Mouse (Mus musculus): ENCODE data around the gene Ppil2.

DNA sequence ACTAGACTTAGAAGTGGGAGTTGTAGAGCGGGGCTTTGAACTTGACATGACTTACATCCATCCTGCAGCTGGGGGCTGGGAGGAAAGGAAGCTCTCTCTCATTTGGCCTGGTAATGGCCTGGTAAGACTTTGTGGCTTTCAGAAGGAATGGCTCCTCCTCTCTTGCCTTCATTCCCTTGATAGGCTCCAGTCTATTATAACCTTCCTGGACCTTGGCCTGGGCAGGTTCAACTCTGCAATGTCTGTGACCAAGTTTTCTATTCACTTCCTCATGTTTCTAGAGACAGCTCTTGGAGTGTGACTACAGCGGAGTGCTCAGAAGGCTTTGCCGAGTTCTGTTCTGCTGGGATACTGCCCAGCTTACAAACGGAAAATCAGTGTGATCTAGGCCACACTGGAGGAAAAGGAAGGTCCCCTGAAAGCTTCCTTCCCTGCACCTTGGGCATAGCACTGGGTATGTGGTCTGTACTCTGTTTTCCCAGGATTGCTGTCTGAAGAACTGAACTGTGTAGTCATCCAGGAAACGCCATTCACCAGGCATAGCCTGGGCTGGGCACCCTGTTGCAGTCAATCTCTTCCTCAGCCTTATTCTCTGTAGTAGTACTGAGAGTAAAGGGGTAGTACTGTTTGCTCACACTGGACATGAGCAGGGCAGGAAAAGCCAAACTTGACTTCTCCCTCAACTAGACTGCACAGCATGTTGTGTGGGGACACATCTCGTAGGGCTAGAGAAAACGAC is 39.6 kb upstream of the Ppil2 start:
- no peak for TF ChIP-seq GATA1 (IDR thresholded peaks at IDR 0.05; ENCODE audit: borderline replicate concordance, low read length)
- no peak for TF ChIP-seq FLI1 (IDR thresholded peaks at IDR 0.05; ENCODE audit: low read length)

Data from megakaryocyte, embryonic 14.5 days (primary cell).